Mouse (Mus musculus) hindlimb bud, embryonic 11.5 days (tissue): ENCODE results near the gene Dnajc5.

Experiments used
- DNase-seq: peaks from one replicate; pipeline ENCODE4 v3.0.0-alpha.2; 2012; ENCODE audit warnings: low read depth, low spot score; ENCODE audit errors: extremely low spot score

Gene Dnajc5

GRCm38 (mm10) chr2:181587796-181588195 lies 67.5 kb downstream of the Dnajc5 start:
- DNase-seq = no peak

GRCm38 (mm10) chr2:181588229-181588780 lies 68.0 kb downstream of the Dnajc5 start:
- no peak for DNase-seq

- no peak for DNase-seq
These were observed 68.9 kb downstream of the Dnajc5 start for GRCm38 (mm10) chr2:181589011-181589731.

- DNase-seq = no peak
These were observed 69.4 kb downstream of the Dnajc5 start for GRCm38 (mm10) chr2:181589732-181590105.

GRCm38 (mm10) chr2:181590471-181590870 lies 70.2 kb downstream of the Dnajc5 start:
- DNase-seq = no peak

- DNase-seq = no peak
These were observed 71.3 kb downstream of the Dnajc5 start, which contains the start of gene Prpf6 for GRCm38 (mm10) chr2:181591528-181592085. Gene Prpf6, plus strand, starts transcription at chr2:181591868.

GRCm38 (mm10) chr2:181592231-181593041 lies 72.2 kb downstream of the Dnajc5 start, which contains the start of gene Zfp512b:
Gene Zfp512b, minus strand, starts transcription at chr2:181592803.
- DNase-seq = no peak

- no peak for DNase-seq
These were observed 72.7 kb downstream of the Dnajc5 start for GRCm38 (mm10) chr2:181593042-181593421.

GRCm38 (mm10) chr2:181593937-181594336 lies 73.7 kb downstream of the Dnajc5 start:
- no peak for DNase-seq

- no peak for DNase-seq
These were observed 74.8 kb downstream of the Dnajc5 start for GRCm38 (mm10) chr2:181594946-181595696.

- no peak for DNase-seq
These were observed 76.1 kb downstream of the Dnajc5 start for GRCm38 (mm10) chr2:181596221-181596960.

- DNase-seq = no peak
These were observed 77.2 kb downstream of the Dnajc5 start for GRCm38 (mm10) chr2:181597378-181598061.

- DNase-seq = no peak
These were observed 78.4 kb downstream of the Dnajc5 start, which contains the start of gene Samd10 for GRCm38 (mm10) chr2:181598454-181599351. Gene Samd10, minus strand, starts transcription at chr2:181599212.

GRCm38 (mm10) chr2:181600226-181600758 lies 80.0 kb downstream of the Dnajc5 start:
- DNase-seq = no peak

GRCm38 (mm10) chr2:181600828-181601750 lies 80.8 kb downstream of the Dnajc5 start:
- peak; percentile 85 for DNase-seq

GRCm38 (mm10) chr2:181601751-181602145 lies 81.5 kb downstream of the Dnajc5 start:
- DNase-seq = no peak

GRCm38 (mm10) chr2:181602367-181602766 lies 82.1 kb downstream of the Dnajc5 start:
- DNase-seq = no peak
